Mouse (Mus musculus): Measurements from ENCODE around the gene Gm11214.

GRCm38 (mm10) chr4:63643956-63644726 is 19.0 kb downstream of the Gm11214 start:
- TF ChIP-seq GATA1 (IDR thresholded peaks at IDR 0.05; ENCODE audit: borderline replicate concordance, low read length) (no peak), FLI1 (IDR thresholded peaks at IDR 0.05; ENCODE audit: low read length) (no peak)

Measured in megakaryocyte, embryonic 14.5 days (primary cell).